Mouse (Mus musculus): ENCODE data around the gene Fryl.
A peak's percentile ranks its signal among the peaks of the same experiment; 100 is the strongest.

Fryl gene

GRCm38 (mm10) chr5:73114878-73115277, 141.5 kb downstream of the Fryl start:
- DNase-seq (ENCODE audit: extremely low read depth, low read depth), result peak; percentile 43

- no peak for DNase-seq (ENCODE audit: extremely low read depth, low read depth)
Observed at GRCm38 (mm10) chr5:73112331-73112730, 144.1 kb downstream of the Fryl start.

GRCm38 (mm10) chr5:73103657-73104056, 152.8 kb downstream of the Fryl start:
- DNase-seq (ENCODE audit: extremely low read depth, low read depth), result no peak

- DNase-seq (ENCODE audit: extremely low read depth, low read depth), result no peak
Observed at GRCm38 (mm10) chr5:73102342-73102989, 154.0 kb downstream of the Fryl start.

GRCm38 (mm10) chr5:73092236-73092635, 164.2 kb downstream of the Fryl start:
- no peak for DNase-seq (ENCODE audit: extremely low read depth, low read depth)

- no peak for DNase-seq (ENCODE audit: extremely low read depth, low read depth)
Observed at GRCm38 (mm10) chr5:73089158-73089557, 167.3 kb downstream of the Fryl start.

- DNase-seq (ENCODE audit: extremely low read depth, low read depth), result no peak
Observed at GRCm38 (mm10) chr5:73081496-73081895, 174.9 kb downstream of the Fryl start.

GRCm38 (mm10) chr5:73079801-73080200, 176.6 kb downstream of the Fryl start:
- no peak for DNase-seq (ENCODE audit: extremely low read depth, low read depth)

- DNase-seq (ENCODE audit: extremely low read depth, low read depth), result peak; percentile 54
Observed at GRCm38 (mm10) chr5:73071319-73071718, 185.1 kb downstream of the Fryl start.

- DNase-seq (ENCODE audit: extremely low read depth, low read depth), result no peak
Observed at GRCm38 (mm10) chr5:73066946-73067345, 189.5 kb downstream of the Fryl start.

- DNase-seq (ENCODE audit: extremely low read depth, low read depth), result no peak
Observed at GRCm38 (mm10) chr5:73063768-73064669, 192.4 kb downstream of the Fryl start.

- no peak for DNase-seq (ENCODE audit: extremely low read depth, low read depth)
Observed at GRCm38 (mm10) chr5:73061506-73062155, 194.8 kb downstream of the Fryl start.

- DNase-seq (ENCODE audit: extremely low read depth, low read depth), result no peak
Observed at GRCm38 (mm10) chr5:73056937-73057336, 199.5 kb downstream of the Fryl start.

GRCm38 (mm10) chr5:73056457-73056856, 200.0 kb downstream of the Fryl start:
- no peak for DNase-seq (ENCODE audit: extremely low read depth, low read depth)

- DNase-seq (ENCODE audit: extremely low read depth, low read depth), result no peak
Observed at GRCm38 (mm10) chr5:73053933-73054332, 202.5 kb downstream of the Fryl start.

GRCm38 (mm10) chr5:73047651-73048245, 208.7 kb downstream of the Fryl start:
- no peak for DNase-seq (ENCODE audit: extremely low read depth, low read depth)

- DNase-seq (ENCODE audit: extremely low read depth, low read depth), result no peak
Observed at GRCm38 (mm10) chr5:73044055-73044454, 212.4 kb downstream of the Fryl start.

- DNase-seq (ENCODE audit: extremely low read depth, low read depth), result no peak
Observed at GRCm38 (mm10) chr5:73032481-73032880, 223.9 kb downstream of the Fryl start.

GRCm38 (mm10) chr5:73028646-73029045, 227.8 kb downstream of the Fryl start:
- DNase-seq (ENCODE audit: extremely low read depth, low read depth), result no peak

GRCm38 (mm10) chr5:73023801-73024200, 232.6 kb downstream of the Fryl start:
- DNase-seq (ENCODE audit: extremely low read depth, low read depth), result no peak

- DNase-seq (ENCODE audit: extremely low read depth, low read depth), result no peak
Observed at GRCm38 (mm10) chr5:73014745-73015144, 241.7 kb downstream of the Fryl start.
